Mouse (Mus musculus): ENCODE measurements around the gene Fstl3.

Fstl3 gene

GRCm38 (mm10) chr10:79783920-79784800, 7.1 kb downstream of the Fstl3 start:
- DNase-seq (ENCODE audit: low spot score in 2 of 2) = peak; percentile 55 to 80

DNA sequence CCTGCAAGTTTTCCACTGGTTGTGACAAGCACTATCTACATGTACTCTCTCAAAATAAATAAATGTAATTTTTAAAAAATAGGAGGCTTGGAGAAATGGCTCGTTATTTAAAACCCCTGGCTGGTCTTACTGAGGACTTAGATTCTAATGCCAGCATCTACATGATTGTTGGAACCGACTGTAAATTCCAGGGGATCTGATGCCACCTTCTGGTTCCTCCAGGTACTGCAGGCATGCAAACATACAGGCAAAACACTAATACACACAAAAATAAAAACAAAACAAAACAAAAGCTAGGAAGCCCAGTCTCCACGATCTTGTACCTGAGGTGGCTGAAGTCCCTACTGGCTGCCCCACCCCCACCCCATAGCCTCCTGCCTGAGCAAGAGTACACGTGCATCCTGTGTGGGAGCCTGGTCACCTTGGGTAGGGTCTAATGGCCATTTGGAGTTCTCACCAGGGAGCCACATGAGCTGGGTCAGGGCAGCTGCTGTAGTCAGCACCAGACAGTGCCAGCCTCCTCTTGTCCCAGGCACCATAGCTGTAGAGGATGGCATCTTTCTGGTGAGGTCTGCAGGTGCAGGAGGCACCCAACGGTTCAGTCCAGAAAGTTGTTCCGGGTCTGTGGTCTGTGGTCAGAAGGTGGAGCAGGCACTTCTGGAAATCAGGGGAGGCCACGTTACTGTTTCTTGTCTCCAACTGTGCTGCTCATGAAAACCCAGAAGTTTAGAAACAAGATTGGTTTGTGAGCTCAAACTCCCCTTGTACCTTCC, 11.5 kb downstream of the Fstl3 start:
- peak; percentile 76 to 92 for DNase-seq (ENCODE audit: low spot score in 2 of 2)

GRCm38 (mm10) chr10:79789581-79789980, 12.5 kb downstream of the Fstl3 start:
- DNase-seq (ENCODE audit: low spot score in 2 of 2) = no peak

DNA sequence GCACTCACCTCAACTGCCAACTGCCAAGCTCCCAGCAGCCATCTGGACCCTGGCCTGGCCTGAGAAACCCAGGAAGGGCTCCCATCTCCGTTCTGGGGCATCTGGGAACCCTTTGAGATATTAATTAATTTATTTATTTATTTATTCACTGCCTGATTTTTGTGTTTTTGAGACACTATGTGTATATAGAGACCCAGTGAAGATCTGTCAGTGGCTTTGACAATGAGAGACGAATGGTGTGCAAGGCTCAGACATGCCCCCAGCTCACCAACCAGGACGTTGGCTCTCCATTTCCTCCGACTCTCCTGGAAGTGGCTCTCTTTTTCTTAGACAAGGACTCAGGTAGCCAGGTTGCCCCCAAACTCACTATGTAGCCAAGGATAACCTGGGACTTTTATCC, 13.8 kb downstream of the Fstl3 start, which contains the start of gene Prss57:
Gene Prss57, minus strand, starts transcription at position 101 of the 400 bp plus-strand sequence.
- no peak for DNase-seq (ENCODE audit: low spot score in 2 of 2)

GRCm38 (mm10) chr10:79792339-79793040, 15.4 kb downstream of the Fstl3 start:
- DNase-seq (ENCODE audit: low spot score in 2 of 2) = no peak

DNA sequence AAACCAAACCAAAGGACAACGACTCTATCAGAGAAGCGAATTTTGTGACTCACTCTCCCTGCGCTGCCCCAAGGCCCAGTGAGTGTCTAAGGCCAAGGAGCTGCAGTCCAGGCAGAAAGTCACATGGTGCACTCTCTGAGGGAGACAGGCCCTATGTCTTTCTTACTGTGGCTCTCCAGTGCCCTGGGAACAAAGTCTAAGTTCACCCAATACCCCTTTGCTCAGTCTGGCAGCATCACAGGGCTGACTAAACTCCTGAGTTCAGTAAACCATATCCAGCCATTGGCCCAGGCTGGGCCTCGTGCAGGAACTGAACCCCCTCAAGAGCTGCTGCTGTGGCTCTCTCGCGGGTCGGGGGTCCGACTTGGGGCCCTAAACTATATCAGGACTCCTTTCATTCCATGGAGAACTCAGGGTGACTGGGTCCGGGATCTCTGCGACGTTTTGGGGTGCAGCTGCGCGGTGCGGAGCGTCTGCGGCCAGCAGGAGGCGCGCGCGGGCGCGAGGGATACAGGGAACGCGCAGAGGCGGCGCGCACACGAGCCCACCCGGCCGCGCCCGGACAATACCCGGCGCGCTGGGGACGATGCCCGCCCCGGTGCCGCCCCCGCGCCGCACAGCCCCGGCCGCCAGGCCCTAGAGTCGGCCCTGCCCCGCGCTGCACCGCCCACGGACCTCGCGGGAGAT, 16.1 kb downstream of the Fstl3 start, which contains the start of gene Palm:
Gene Palm, plus strand, starts transcription at position 522 of the 687 bp plus-strand sequence.
- peak; percentile 73 to 93 for DNase-seq (ENCODE audit: low spot score in 2 of 2)

GRCm38 (mm10) chr10:79793738-79794490, 16.8 kb downstream of the Fstl3 start:
- DNase-seq (ENCODE audit: low spot score in 2 of 2) = no peak

DNA sequence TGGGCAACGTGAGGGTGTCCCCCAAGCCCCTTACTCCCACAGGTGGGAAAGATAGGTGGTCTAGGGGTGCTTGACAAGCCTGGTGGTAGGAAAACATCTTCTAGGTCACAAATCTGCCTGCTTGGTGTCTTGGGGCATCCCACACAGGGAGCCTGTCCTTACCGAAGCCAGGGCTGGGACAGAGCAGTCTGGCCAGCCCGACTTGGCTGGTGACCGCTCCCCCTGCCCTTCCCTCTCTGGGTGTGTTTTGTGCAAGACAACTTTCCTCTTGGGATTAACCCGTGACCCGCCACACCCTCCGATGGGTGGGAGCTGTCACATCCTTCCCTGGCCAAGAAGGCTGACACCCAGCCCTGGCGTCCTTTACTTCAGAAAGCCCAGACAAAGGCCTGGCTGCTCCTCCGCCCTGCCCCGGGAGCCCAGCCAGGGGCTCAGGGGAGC, 17.4 kb downstream of the Fstl3 start:
- no peak for DNase-seq (ENCODE audit: low spot score in 2 of 2)

DNA sequence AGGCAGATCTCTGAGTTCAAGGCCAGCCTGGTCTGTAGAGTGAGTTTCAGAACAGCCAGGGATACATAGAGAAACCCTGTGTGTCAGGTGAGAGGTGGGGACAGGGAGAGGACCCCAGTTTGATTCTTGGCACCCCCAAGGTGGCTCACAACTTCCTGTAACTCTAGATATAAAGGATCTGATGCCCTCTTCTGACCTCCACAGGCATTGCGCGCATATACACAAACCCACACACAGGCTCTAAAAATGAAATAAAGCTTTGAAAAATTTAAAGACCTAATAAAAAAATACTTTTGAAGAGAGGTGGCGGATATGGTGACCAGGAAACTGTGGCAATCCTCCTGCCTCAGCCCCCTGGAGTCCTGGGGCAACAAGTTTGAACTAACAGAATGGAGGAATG, 18.8 kb downstream of the Fstl3 start:
- DNase-seq (ENCODE audit: low spot score in 2 of 2) = no peak

DNA sequence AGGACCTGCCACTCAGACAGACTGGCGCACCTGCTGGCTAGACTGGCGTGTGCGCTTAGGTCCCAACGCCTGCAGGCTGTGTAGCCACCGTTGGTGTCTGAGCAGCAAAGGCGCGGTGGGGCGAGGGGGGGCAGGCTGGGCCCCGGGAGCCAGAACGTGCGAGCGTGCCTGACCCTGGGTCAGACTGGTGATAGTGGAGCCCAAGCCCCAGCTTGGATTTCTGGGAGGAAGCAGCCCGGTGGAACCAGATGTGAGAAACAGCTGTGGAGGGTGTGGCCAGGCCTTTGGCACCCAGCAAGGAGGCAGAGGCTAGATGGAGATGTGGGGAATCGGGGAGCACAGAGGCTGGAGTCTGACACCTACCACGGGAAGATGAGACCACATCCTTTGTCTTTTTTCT, 20.3 kb downstream of the Fstl3 start:
- DNase-seq (ENCODE audit: low spot score in 2 of 2) = no peak

DNA sequence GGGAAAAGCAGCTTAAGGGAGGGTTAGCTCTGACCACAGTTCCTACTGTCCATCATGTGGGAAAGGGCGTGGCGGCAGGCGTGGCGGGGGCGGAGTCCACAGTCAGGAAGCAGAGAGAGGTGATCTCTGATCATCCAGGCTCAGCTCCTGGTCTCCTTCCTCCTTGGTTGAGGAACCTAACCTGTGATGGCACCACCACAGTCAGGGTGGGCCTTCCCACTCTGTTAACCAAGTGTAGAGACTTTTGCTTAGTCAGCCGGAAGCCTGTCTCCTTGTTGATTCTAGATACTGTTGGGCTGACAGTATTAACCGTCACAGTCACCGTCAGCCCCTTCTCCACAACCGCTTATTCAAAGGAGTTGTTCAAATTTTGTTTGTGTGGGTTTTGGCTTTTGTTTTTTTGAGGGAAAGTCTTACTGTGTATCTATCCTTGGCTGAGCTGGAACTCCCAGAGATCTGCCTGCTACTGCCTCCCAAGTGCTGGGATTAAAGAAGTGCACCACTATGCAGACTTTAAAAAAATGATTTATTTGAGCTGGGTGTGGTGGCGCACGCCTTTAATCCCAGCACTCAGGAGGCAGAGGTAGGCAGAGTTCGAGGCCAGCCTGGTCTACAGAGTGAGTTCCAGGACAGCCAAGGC, 21.3 kb downstream of the Fstl3 start:
- DNase-seq (ENCODE audit: low spot score in 2 of 2) = peak in 1 of 2 experiments; percentile 63

DNA sequence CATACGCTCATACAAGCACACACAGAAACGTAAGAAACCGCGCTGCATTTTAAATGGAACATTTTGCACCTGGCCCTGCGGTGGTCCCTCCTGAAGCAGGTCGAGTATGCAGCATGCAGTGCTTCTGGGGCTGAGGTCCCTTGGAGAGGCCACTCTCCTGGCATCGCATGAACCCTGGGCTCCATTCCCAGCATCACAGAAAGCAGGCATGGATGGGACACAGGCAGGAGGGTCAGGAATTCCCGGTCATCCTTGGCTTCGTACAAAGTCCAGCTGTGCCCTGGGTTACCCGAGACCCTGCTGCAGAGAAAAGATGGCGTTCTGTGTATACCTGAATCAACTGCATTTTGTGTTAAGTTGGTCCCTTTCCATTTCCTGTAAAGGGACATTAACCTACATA, 23.4 kb downstream of the Fstl3 start:
- no peak for DNase-seq (ENCODE audit: low spot score in 2 of 2)

GRCm38 (mm10) chr10:79801837-79802236, 24.8 kb downstream of the Fstl3 start:
- no peak for DNase-seq (ENCODE audit: low spot score in 2 of 2)

- DNase-seq (ENCODE audit: low spot score in 2 of 2) = no peak
These were observed 25.4 kb downstream of the Fstl3 start for GRCm38 (mm10) chr10:79802331-79802971.

GRCm38 (mm10) chr10:79803716-79804323, 26.7 kb downstream of the Fstl3 start:
- DNase-seq (ENCODE audit: low spot score in 2 of 2) = no peak

DNA sequence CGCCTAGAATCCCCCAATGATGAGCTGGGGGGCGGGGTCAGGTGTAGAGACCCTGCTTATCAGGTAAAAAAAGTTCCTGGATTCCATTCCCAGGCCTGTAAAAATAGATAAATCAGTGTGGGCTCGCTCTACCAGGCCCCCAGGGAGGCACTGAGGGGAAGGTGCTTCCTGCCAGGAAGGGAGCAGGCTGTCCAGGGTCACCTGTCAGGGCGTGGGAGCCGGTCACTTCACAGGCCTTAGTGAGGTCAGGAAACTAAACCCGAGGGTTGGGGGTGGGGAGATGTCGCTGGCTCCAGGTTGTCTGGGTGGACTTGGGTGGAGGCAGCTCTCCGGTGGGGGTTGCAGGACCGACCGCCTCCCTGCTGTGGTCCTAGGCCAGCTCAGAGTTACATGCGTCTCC, 28.6 kb downstream of the Fstl3 start:
- DNase-seq (ENCODE audit: low spot score in 2 of 2) = no peak

GRCm38 (mm10) chr10:79806331-79806730, 29.3 kb downstream of the Fstl3 start:
- DNase-seq (ENCODE audit: low spot score in 2 of 2) = no peak

- DNase-seq (ENCODE audit: low spot score in 2 of 2) = no peak
These were observed 29.9 kb downstream of the Fstl3 start for GRCm38 (mm10) chr10:79806972-79807371.

DNA sequence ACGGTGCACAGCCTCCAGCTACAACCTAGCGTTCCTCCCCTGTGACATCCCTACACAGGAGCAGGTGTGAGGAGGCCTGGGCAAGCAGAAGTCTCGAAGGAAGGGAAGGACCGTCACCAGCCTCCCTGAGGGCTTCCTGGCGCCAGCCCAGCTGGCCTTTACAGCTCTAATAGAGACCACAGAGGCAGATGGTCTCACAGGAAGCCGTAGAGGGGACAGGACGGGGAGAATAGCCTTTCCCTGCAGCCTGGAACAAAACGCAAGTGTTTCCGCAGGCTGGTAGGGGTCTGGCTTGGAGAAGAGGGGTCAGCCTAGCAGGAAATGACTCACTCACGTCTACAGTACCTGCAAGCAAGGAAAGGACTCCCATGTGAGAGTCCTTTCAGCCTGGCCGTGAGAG, 30.8 kb downstream of the Fstl3 start:
- DNase-seq (ENCODE audit: low spot score in 2 of 2) = no peak
